Mouse (Mus musculus): ENCODE results near the gene Gpha2. TPM values are rescaled to one million over a fixed set of nuclear protein-coding genes. Genes with fewer than 3 reads are reported as not detected.

Gene Gpha2
- polyA plus RNA-seq, 1 experiment from 2014 or later = 0.44 TPM

DNA sequence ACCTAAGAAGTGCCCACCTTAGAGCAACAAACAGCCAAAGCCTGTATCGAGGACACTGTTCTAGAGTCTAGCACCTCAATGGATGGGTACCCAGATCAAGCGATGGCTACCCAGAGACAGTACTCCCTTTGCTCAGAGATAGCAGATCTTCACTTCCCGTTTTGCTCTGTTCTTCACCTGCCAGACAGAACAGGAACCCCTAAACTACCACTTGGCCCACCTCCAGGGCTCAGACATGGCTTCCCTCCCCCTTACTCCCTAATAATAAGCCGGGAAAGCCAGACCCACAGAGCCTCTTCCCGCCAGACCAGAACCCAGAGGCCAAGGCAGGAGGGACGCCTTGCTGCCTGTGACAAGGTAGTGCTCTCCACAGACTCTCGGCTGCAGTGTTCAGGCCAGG is 10.7 kb downstream of the Gpha2 start:
- H3K4me3 ChIP-seq (ENCODE audit: low read depth, low read length) = no peak overlapping the region
- no peak for ATAC-seq (ENCODE audit: insufficient read depth, low FRiP score, low TSS enrichment)

DNA sequence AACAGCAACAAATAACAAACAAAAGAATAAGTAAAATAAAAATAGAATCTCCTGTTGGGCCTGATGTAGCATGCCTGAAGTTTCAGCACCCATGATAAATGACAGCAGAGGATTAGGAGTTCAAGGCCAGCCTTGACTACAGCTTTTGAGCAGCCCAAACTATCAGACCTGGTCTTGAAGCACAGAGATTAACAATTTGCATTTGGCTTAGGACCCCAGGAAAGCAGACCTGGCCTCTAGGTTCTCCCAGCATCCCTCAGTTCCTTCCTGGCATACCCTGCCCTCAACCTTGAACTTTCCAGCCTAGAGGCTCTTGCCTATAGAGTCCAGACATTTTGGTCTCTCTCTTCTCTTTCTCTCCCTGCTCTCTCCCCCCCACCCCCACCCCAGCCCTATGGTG is 12.6 kb downstream of the Gpha2 start:
- DNase-seq (ENCODE audit: low spot score) (no peak), ATAC-seq (ENCODE audit: insufficient read depth, low FRiP score, low TSS enrichment) (no peak)
- Histone ChIP-seq H3K36me3 (ENCODE audit: control insufficient read depth, insufficient read depth, low read length) (0 out of 2 replicates have a peak, but pooled peaks cover 2% of the 10 kb centered on the region), H3K9ac (ENCODE audit: low read length) (no peak overlapping the region), H3K4me2 (ENCODE audit: low read depth) (no peak overlapping the region), H3K4me3 (ENCODE audit: low read depth, low read length) (no peak overlapping the region), H3K9me3 (ENCODE audit: control insufficient read depth, low read length) (no peaks in the 10 kb centered on the region), H3K27me3 (ENCODE audit: control insufficient read depth, insufficient read depth, low read length) (no peaks in the 10 kb centered on the region), H3K4me1 (ENCODE audit: control insufficient read depth, insufficient read depth, low read length) (peaks cover 12% of the 10 kb centered on the region), H3K27ac (ENCODE audit: low read depth, low read length) (no peak overlapping the region)

More for the DNA sequence above, 10.7 kb downstream of the Gpha2 start:
- Histone ChIP-seq H3K4me1 (ENCODE audit: control insufficient read depth, insufficient read depth, low read length) (peaks cover 8% of the 10 kb centered on the region), H3K4me2 (ENCODE audit: low read depth) (no peak overlapping the region), H3K36me3 (ENCODE audit: control insufficient read depth, insufficient read depth, low read length) (0 out of 2 replicates have a peak, but pooled peaks cover 2% of the 10 kb centered on the region), H3K9me3 (ENCODE audit: control insufficient read depth, low read length) (no peaks in the 10 kb centered on the region), H3K9ac (ENCODE audit: low read length) (no peak overlapping the region), H3K27ac (ENCODE audit: low read depth, low read length) (no peak overlapping the region), H3K27me3 (ENCODE audit: control insufficient read depth, insufficient read depth, low read length) (no peaks in the 10 kb centered on the region)
- WGBS = 68% methylated on average over 7 of the region's 7 CpGs
- DNase-seq (ENCODE audit: low spot score) = no peak

DNA sequence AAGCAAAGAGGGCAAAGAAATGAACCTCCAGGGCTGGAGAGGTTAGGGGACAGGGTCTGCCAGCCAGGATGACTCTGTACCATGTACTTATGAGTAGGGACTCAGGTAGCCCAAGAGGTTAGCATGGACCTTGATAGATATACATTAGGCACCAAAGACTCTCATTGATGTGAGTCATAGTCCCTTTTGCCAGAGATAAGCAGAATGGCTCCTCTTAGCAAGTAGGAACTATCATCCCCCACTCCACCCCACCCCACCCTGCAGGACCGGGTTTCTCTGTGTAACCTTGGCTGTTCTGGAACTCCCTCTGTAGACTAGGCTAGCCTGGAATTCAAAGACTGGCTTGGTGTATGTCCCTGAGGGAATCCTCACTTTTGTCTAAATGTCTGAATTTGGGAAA is 14.0 kb downstream of the Gpha2 start:
- Histone ChIP-seq H3K4me2 (ENCODE audit: low read depth) (no peak overlapping the region), H3K9ac (ENCODE audit: low read length) (no peak overlapping the region), H3K9me3 (ENCODE audit: control insufficient read depth, low read length) (no peaks in the 10 kb centered on the region), H3K4me1 (ENCODE audit: control insufficient read depth, insufficient read depth, low read length) (peaks cover 5% of the 10 kb centered on the region; the same call in 1 of the 2 replicates), H3K27me3 (ENCODE audit: control insufficient read depth, insufficient read depth, low read length) (no peaks in the 10 kb centered on the region), H3K36me3 (ENCODE audit: control insufficient read depth, insufficient read depth, low read length) (no peaks in the 10 kb centered on the region), H3K27ac (ENCODE audit: low read depth, low read length) (no peak overlapping the region), H3K4me3 (ENCODE audit: low read depth, low read length) (no peak overlapping the region)
- whole genome bisulfite sequencing = 82% methylated on average over 1 of the region's 1 CpGs
- DNase-seq (ENCODE audit: low spot score) = no peak
- no peak for ATAC-seq (ENCODE audit: insufficient read depth, low FRiP score, low TSS enrichment)

DNA sequence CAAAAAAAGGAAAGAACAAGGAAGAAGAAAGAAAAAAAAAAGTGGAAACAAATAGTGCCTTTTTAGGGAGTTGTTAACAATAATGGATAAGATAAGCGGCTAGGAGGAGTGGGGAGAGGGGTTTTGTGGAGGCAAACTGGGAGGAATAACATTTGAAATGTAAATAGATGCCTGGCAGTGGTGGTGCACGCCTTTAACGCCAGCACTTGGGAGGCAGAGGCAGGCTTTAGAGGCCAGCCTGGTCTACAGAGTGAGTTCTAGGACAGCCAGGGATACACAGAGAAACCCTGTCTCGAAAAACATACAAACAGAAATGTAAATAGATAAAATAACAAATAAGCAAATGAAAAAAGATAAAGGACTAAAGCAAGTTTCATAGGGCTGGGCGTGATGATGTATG is 14.5 kb downstream of the Gpha2 start:
- Histone ChIP-seq H3K4me3 (ENCODE audit: low read depth, low read length) (no peak overlapping the region), H3K36me3 (ENCODE audit: control insufficient read depth, insufficient read depth, low read length) (no peaks in the 10 kb centered on the region), H3K4me2 (ENCODE audit: low read depth) (no peak overlapping the region)

DNA sequence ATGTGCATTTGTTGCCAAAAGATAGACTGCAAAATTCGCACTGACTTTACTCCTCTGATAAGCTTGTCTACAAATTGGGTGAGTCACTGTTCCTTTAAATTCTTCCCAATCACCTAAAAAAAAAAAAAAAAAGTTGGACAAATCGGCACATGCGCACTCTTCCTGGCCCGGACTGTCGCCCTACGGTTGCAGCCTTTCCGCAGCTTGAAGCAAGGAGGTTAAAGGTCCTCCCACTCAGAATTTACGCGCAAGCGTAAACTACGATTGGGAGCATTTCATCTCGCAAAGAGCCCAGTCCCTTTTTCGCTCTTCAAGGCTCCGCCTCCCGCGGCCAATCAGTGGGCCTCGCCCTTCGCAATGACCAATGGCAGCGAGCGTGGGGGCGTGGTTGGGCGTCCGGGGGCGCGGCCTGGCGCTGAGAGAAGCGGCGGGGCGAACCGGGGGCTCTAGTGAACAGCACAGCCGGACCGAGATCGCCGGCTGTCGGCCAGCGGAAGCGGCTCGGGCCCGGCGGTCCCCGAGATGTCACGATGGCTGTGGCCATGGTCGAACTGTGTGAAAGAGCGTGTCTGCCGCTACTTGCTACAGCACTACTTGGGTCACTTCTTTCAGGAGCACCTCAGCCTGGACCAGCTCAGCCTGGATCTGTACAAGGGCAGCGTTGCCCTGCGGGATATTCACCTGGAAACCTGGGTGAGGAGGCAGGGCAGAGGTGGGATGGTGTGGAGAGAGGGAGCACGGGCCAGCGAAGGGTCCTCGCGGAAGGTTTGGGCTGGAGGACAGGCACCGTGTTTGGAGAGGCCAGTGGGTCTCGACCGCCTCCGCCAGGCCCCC is 15.3 kb downstream of the Gpha2 start, which contains the start of gene Atg2a:
Gene Atg2a, plus strand, starts transcription at position 395 of the 834 bp plus-strand sequence.
- H3K27ac ChIP-seq (ENCODE audit: low read depth, low read length) = no peak within 1 kb of the TSS
- H3K27me3 ChIP-seq (ENCODE audit: control insufficient read depth, insufficient read depth, low read length) = no peaks in the 10 kb centered on the region
- peaks cover 3% of the 10 kb centered on the region; the same call in 1 of the 2 replicates for H3K36me3 ChIP-seq (ENCODE audit: control insufficient read depth, insufficient read depth, low read length)
- peak within 1 kb of the TSS; percentile 79 for H3K4me3 ChIP-seq (ENCODE audit: low read depth, low read length)
- peaks cover 4% of the 10 kb centered on the region; the same call in 1 of the 2 replicates for H3K4me1 ChIP-seq (ENCODE audit: control insufficient read depth, insufficient read depth, low read length)
- DNase-seq (ENCODE audit: low spot score) (peak; percentile 99), ATAC-seq (ENCODE audit: insufficient read depth, low FRiP score, low TSS enrichment) (peak; percentile 90)
- no peaks in the 10 kb centered on the region for H3K9me3 ChIP-seq (ENCODE audit: control insufficient read depth, low read length)
- WGBS = under 1% methylated on average over 55 of the region's 55 CpGs
- H3K9ac ChIP-seq (ENCODE audit: low read length) = peak within 1 kb of the TSS; percentile 81
- H3K4me2 ChIP-seq (ENCODE audit: low read depth) = peak within 1 kb of the TSS; percentile 76

More for the DNA sequence above, 14.5 kb downstream of the Gpha2 start:
- Histone ChIP-seq H3K9me3 (ENCODE audit: control insufficient read depth, low read length) (no peaks in the 10 kb centered on the region), H3K27ac (ENCODE audit: low read depth, low read length) (no peak overlapping the region), H3K9ac (ENCODE audit: low read length) (no peak overlapping the region), H3K27me3 (ENCODE audit: control insufficient read depth, insufficient read depth, low read length) (no peaks in the 10 kb centered on the region), H3K4me1 (ENCODE audit: control insufficient read depth, insufficient read depth, low read length) (peaks cover 4% of the 10 kb centered on the region; the same call in 1 of the 2 replicates)
- DNase-seq (ENCODE audit: low spot score) = no peak
- WGBS = 35% methylated on average over 5 of the region's 5 CpGs
- ATAC-seq (ENCODE audit: insufficient read depth, low FRiP score, low TSS enrichment) = no peak

DNA sequence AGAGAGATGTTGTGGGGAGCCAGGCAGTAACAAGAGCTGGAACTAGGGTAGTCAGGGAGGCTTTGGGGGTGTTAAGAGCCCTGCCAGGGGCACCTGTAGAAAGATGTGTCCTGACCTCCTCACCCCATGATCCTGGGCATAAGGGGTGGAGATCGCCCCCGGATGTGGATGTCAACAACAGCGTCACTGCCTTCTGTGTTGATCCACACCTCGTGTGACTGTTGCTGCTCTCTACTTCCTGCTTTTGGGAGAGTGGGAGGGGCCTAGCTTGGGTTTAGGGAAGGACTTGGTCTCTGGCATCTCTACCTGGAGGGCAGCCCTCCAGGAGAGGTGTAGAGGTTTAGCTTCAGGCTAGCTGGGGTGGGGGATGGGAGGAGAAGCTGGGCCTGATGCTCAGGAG is 16.1 kb downstream of the Gpha2 start:
- peaks cover 5% of the 10 kb centered on the region; the same call in 1 of the 2 replicates for H3K36me3 ChIP-seq (ENCODE audit: control insufficient read depth, insufficient read depth, low read length)
- ATAC-seq (ENCODE audit: insufficient read depth, low FRiP score, low TSS enrichment) (no peak), DNase-seq (ENCODE audit: low spot score) (no peak)
- peak overlapping the region; percentile 81 for H3K9ac ChIP-seq (ENCODE audit: low read length)
- peak overlapping the region; percentile 76 for H3K4me2 ChIP-seq (ENCODE audit: low read depth)
- H3K4me1 ChIP-seq (ENCODE audit: control insufficient read depth, insufficient read depth, low read length) = peaks cover 4% of the 10 kb centered on the region; the same call in 1 of the 2 replicates
- no peaks in the 10 kb centered on the region for H3K27me3 ChIP-seq (ENCODE audit: control insufficient read depth, insufficient read depth, low read length)
- peak overlapping the region; percentile 79 for H3K4me3 ChIP-seq (ENCODE audit: low read depth, low read length)
- H3K27ac ChIP-seq (ENCODE audit: low read depth, low read length) = no peak overlapping the region
- WGBS = 2% methylated on average over 4 of the region's 4 CpGs
- H3K9me3 ChIP-seq (ENCODE audit: control insufficient read depth, low read length) = no peaks in the 10 kb centered on the region

DNA sequence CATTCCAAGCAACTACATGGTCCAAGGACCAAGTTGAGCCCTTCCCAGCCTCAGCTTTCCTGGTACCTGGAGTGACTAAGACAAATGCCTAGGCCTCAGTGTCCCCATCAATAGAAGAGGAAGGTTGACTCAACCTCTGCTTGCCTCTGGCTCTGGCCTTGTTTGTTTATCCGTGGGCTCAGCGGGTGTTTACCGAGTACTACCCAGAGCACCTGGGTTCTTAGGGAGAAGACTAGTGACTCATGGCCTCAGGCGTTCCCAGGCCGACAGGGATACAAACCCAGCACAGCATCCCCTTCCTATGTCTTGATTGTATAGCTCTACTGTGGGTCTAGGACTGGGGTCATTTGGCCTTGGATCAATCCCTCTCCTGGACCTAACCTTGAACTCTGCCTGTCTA is 17.0 kb downstream of the Gpha2 start:
- Histone ChIP-seq H3K27ac (ENCODE audit: low read depth, low read length) (no peak overlapping the region), H3K9ac (ENCODE audit: low read length) (no peak overlapping the region), H3K4me3 (ENCODE audit: low read depth, low read length) (no peak overlapping the region), H3K4me1 (ENCODE audit: control insufficient read depth, insufficient read depth, low read length) (peaks cover 4% of the 10 kb centered on the region; the same call in 1 of the 2 replicates), H3K9me3 (ENCODE audit: control insufficient read depth, low read length) (no peaks in the 10 kb centered on the region), H3K36me3 (ENCODE audit: control insufficient read depth, insufficient read depth, low read length) (peaks cover 7% of the 10 kb centered on the region; the same call in 1 of the 2 replicates), H3K27me3 (ENCODE audit: control insufficient read depth, insufficient read depth, low read length) (no peaks in the 10 kb centered on the region), H3K4me2 (ENCODE audit: low read depth) (no peak overlapping the region)
- WGBS = 87% methylated on average over 5 of the region's 5 CpGs
- DNase-seq (ENCODE audit: low spot score) (no peak), ATAC-seq (ENCODE audit: insufficient read depth, low FRiP score, low TSS enrichment) (no peak)

DNA sequence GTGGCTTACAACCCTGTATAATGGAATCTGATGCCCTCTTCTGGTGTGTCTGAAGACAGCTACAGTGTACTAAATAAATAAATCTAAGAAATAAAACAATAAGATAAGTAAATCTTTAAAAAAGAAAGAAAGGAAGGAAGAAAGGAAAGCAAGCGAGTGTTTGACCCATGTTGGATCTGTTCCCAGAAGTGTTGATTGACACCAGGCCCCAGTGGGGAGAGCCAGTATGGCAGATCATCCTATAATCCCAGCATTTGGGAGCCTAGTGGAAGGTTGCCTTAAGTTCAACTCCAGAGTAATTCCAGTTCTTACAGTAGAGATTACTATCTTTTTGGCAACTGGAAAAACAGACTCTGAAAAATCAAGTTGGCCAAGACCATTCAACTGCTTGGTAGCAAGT is 19.6 kb downstream of the Gpha2 start:
- Histone ChIP-seq H3K27ac (ENCODE audit: low read depth, low read length) (no peak overlapping the region), H3K4me3 (ENCODE audit: low read depth, low read length) (no peak overlapping the region), H3K36me3 (ENCODE audit: control insufficient read depth, insufficient read depth, low read length) (peaks cover 9% of the 10 kb centered on the region; the same call in 1 of the 2 replicates), H3K27me3 (ENCODE audit: control insufficient read depth, insufficient read depth, low read length) (no peaks in the 10 kb centered on the region), H3K9ac (ENCODE audit: low read length) (no peak overlapping the region), H3K4me1 (ENCODE audit: control insufficient read depth, insufficient read depth, low read length) (peaks cover 4% of the 10 kb centered on the region; the same call in 1 of the 2 replicates), H3K9me3 (ENCODE audit: control insufficient read depth, low read length) (no peaks in the 10 kb centered on the region), H3K4me2 (ENCODE audit: low read depth) (no peak overlapping the region)
- no peak for ATAC-seq (ENCODE audit: insufficient read depth, low FRiP score, low TSS enrichment)
- DNase-seq (ENCODE audit: low spot score) = no peak
- 90% methylated on average over 1 of the region's 1 CpGs for WGBS

All from neural tube, embryonic 11.5 days (tissue).